Mouse (Mus musculus) limb, embryonic 13.5 days (tissue): ENCODE data around the gene Zfp933. TPM values are rescaled to one million over a fixed set of nuclear protein-coding genes. Genes with fewer than 3 reads are reported as not detected.
"Not testable (repeated sequence)": the region's sequence is repeated elsewhere in the genome, so short reads cannot be mapped to it uniquely, and the experiment has no call there.

ENCODE experiments used
- ATAC-seq: fragments of 200-750 bp; cut with Nextera tagmentation; 2 replicates; pipeline ENCODE4 v1.8.0; 2017; ENCODE audit warnings: low read depth, moderate number of reproducible peaks, moderate TSS enrichment; ENCODE audit not compliant: low FRiP score
- H3K27ac ChIP-seq: fragments of 300-500 bp; sonication (generic); 2 replicates; pipeline ENCODE4 v1.5.1; 2015; ENCODE audit warnings: inconsistent platforms, mild to moderate bottlenecking, moderate library complexity
- H3K27me3 ChIP-seq: fragments of 300-500 bp; sonication (generic); 2 replicates; pipeline ENCODE4 v1.6.1; 2015; ENCODE audit warnings: mild to moderate bottlenecking, inconsistent platforms
- H3K36me3 ChIP-seq: fragments of 300-500 bp; sonication (generic); 2 replicates; pipeline ENCODE4 v1.6.1; 2015; ENCODE audit warnings: inconsistent platforms, mild to moderate bottlenecking, moderate library complexity
- H3K4me1 ChIP-seq: fragments of 300-500 bp; sonication (generic); 2 replicates; pipeline ENCODE4 v1.6.1; 2015; ENCODE audit warnings: inconsistent platforms
- H3K4me2 ChIP-seq: fragments of 300-500 bp; sonication (generic); replicated peaks from 2 replicates; pipeline ENCODE4 v1.6.1; 2015; ENCODE audit warnings: inconsistent platforms, mild to moderate bottlenecking, moderate library complexity
- H3K4me3 ChIP-seq: fragments of 300-500 bp; sonication (generic); 2 replicates; pipeline ENCODE4 v1.5.1; 2015; ENCODE audit warnings: moderate library complexity, mild to moderate bottlenecking, inconsistent platforms
- H3K9ac ChIP-seq: fragments of 300-500 bp; sonication (generic); 2 replicates; pipeline ENCODE4 v1.6.1; 2015; ENCODE audit warnings: mild to moderate bottlenecking, inconsistent platforms
- H3K9me3 ChIP-seq: fragments of 300-500 bp; sonication (generic); 2 replicates; pipeline ENCODE4 v1.6.1; 2016; ENCODE audit warnings: inconsistent platforms
- WGBS: fragments of 180-500 bp; shearing (Covaris S2); methylation state at CpG from one replicate; pipeline ENCODE4 v1.1.7; 2015; 5-methylcytosine and 5-hydroxymethylcytosine counted together
- polyA plus RNA-seq: library from polyadenylated mRNA; unstranded; fragments of >200 nt; fragmentation: Nextera tagmentation; extraction: Ambion mirVana; gene quantifications from 2 replicates; pipeline ENCODE4 v1.2.1, GENCODE M21; 2015

Gene Zfp933
- polyA plus RNA-seq, 1 experiment from 2014 or later, result 7.1 TPM

DNA sequence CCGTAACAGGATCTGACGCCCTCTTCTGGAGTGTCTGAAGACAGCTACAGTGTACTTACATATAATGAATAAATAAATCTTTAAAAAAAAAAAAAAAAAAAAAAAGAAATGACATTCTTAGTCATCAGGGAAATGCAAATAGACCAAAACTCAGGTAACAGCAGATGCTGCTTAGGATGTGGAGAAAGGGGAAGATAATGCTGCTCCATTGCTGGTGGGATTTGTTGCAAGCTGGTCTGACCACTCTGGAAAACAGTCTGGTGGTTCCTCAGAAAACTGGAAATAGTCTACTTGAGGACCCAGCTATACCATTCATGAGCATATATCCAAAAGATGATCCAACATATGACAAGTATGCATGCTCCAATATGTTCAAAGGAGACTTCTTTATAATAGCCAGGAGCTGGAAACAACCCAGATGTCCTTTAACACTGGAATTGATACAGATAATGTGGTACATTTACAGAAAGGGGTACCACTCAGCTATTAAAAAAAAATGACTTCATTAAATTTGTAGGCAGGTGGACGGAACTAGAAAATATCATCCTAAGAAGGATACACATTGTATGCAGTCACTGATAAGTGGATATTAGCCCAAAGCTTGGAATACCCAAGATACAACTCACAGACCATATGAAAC, 54.0 kb downstream of the Zfp933 start:
- not testable (repeated sequence) for H3K4me2 ChIP-seq, H3K9me3 ChIP-seq, H3K4me1 ChIP-seq, H3K27ac ChIP-seq, H3K9ac ChIP-seq, ATAC-seq, H3K27me3 ChIP-seq, H3K4me3 ChIP-seq
- H3K36me3 ChIP-seq, result peaks cover 11% of the 10 kb centered on the region
- WGBS, result 97% methylated on average over 3 of the region's 3 CpGs

DNA sequence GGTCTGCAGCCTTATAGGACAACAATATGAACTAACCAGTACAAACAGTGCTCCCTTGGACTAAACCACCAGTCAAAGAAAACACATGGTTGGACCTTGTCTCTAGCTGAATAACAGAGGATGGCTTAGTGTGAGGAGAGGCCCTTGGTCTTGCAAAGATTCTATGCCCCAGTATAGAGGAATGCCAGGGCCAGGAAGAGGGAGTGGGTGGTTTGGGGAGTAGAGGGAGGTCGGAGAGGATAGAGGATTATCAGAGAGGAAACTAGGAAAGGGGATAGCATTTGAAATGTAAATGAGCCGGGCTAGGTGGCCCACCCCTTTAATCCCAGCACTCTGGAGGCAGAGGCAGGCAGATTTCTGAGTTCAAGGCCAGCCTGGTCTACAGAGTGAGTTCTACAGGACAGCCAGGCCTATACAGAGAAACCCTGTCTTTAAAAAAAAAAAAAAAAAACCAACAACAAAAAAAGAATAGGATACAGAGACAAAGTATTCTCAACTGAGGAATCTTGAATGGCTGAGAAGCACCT, 54.7 kb downstream of the Zfp933 start:
- H3K36me3 ChIP-seq, result peaks cover 11% of the 10 kb centered on the region
- not testable (repeated sequence) for H3K9me3 ChIP-seq, H3K4me3 ChIP-seq, H3K27ac ChIP-seq, H3K4me2 ChIP-seq, H3K27me3 ChIP-seq, H3K9ac ChIP-seq, ATAC-seq, H3K4me1 ChIP-seq
- 55% methylated on average over 2 of the region's 2 CpGs for WGBS

DNA sequence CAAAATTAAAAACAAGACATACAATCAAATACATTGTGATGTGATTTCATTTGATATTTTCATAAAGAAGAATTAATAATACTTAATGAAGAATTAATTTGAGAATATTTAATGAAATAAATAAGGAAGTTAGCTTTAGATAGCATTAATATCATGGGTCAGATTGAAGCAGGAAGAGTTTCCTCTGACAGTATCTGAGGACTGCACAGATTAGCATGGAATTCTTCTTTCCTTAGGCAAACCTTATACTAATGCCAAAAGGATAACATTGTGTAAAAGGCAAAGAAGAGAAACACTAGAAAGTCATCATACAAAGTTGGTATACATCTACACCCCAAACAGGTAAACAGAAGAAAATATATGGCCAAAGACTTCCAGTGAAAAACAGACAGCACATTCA, 56.4 kb downstream of the Zfp933 start:
- H3K9ac ChIP-seq, ATAC-seq, H3K27ac ChIP-seq, H3K4me2 ChIP-seq, H3K4me3 ChIP-seq, H3K4me1 ChIP-seq, H3K27me3 ChIP-seq: not testable (repeated sequence)
- peaks cover 11% of the 10 kb centered on the region for H3K36me3 ChIP-seq
- peaks cover 12% of the 10 kb centered on the region for H3K9me3 ChIP-seq

Other genes with a start within 250 kb of the Zfp933 start
- gene Zfp979, start 205.9 kb downstream of the Zfp933 start, polyA plus RNA-seq, result 2.7 TPM in 2 replicates
- not detected in 2 replicates for gene Zfp534, start 145.8 kb downstream of the Zfp933 start, polyA plus RNA-seq
- gene Zfp984, start 38.6 kb downstream of the Zfp933 start, polyA plus RNA-seq, result 6.1 and 7.1 TPM in 2 replicates
- 42.8 and 48.8 TPM in 2 replicates for gene Miip, start 20.4 kb upstream of the Zfp933 start, polyA plus RNA-seq
- 11.3 and 13.0 TPM in 2 replicates for gene Fv1, start 20.6 kb upstream of the Zfp933 start, polyA plus RNA-seq
- 33.7 and 37.8 TPM in 2 replicates for gene Mfn2, start 56.3 kb upstream of the Zfp933 start, polyA plus RNA-seq
- gene Plod1, start 88.4 kb upstream of the Zfp933 start, polyA plus RNA-seq, result 78.2 and 82.8 TPM in 2 replicates
- 13.4 and 13.7 TPM in 2 replicates for gene 2510039O18Rik, start 92.5 kb upstream of the Zfp933 start, polyA plus RNA-seq
- gene Nppb, start 137.4 kb upstream of the Zfp933 start, polyA plus RNA-seq, result not detected in 2 replicates
- not detected in 2 replicates for gene Nppa, start 152.4 kb upstream of the Zfp933 start, polyA plus RNA-seq
- 7.5 and 8.2 TPM in 2 replicates for gene Clcn6, start 190.5 kb upstream of the Zfp933 start, polyA plus RNA-seq
- 24.3 and 24.9 TPM in 2 replicates for gene Mthfr, start 190.7 kb upstream of the Zfp933 start, polyA plus RNA-seq
- 13.2 and 14.1 TPM in 2 replicates for gene Agtrap, start 239.7 kb upstream of the Zfp933 start, polyA plus RNA-seq